Mouse (Mus musculus) embryo, embryonic 10.5 days (tissue): ENCODE results near the gene Txn2.

Source experiments
- DNase-seq: peaks from one replicate; pipeline ENCODE4 v3.0.0-alpha.2; 2015; ENCODE audit warnings: low spot score

The Txn2 gene

DNA sequence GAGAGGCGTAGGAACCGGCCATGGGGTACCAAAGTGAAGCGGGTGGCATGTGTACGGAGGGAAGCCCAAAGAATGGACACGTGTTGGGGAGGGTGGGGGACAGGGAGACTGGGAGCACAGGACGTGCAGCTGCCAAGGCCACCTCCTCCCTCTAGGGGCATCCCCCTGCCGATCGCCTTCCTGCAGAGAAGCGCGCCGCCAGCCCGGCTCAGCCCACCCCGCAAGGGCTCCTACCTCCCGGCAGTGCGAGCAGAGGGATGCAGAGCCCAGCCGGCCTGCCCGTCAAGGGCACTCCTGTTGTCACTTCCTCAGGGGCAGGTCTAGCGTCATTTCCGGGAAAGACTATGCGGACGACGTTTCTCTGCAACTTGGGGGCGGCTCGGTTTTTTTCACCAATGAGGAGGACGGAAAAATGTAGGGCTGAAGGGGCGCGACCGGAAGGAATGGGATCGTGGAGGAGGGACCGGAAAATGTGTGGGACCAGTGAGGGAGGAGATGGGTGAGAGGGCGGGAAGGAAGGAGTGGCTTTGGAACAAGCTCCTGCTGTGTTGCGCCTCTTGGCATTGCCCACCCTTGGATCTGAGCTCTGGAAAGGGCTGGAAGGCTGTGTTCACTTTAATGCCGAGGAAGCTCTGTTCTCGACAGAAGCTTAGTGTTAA lies at the start of gene Txn2:
Gene Txn2 (minus strand): TSS at position 334 of the 659 bp plus-strand sequence.
- peak; percentile 99 for DNase-seq

GRCm38 (mm10) chr15:77977663-77978062 lies 48.9 kb upstream of the Txn2 start:
- DNase-seq: no peak

GRCm38 (mm10) chr15:77974165-77974841 lies 45.5 kb upstream of the Txn2 start:
- DNase-seq: no peak

- peak; percentile 94 for DNase-seq
Observed at GRCm38 (mm10) chr15:77970470-77971292, 41.9 kb upstream of the Txn2 start, which contains the start of gene Eif3d. Gene Eif3d, minus strand, starts transcription at chr15:77970813.

- peak; percentile 33 for DNase-seq
Observed at GRCm38 (mm10) chr15:77969940-77970469, 41.2 kb upstream of the Txn2 start.

DNA sequence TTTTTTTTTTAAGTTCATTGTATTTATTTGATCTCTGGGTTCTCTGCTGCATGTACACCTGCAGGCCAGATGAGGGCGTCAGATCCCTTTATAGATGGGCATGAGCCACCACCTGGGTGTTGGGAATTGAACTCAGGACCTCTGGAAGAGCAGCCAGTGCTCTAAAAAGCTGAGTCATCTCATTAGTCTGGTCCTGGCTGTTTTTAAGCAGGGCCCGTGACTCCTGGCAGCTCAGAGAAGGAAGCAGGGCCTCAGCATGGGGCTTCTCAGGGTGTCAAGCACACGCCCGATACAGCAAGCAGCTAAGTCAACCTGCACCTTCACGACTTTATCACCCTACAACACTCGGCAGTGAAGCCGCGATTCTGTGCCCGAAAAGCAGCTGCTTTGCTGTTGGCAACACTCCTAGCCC lies 36.3 kb upstream of the Txn2 start:
- no peak for DNase-seq

DNA sequence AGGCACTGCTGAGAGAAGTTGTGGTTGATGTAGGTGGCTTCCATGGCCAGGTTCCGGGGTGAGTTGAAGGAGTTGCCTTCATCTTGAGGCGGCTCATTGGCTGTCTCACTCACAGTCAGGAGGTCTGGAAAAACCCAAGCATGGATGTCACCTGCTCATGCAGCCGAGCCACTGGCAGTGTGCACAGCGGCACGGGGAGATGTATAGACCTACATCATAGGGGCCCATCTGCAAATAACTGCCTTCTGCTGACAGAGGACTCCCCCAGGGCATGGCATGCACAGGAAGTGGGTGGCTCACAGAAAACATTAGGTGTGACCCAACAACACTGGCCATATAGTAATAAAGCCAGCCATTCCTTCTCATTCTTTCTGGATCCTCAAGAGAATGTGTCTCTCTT lies 33.6 kb upstream of the Txn2 start:
- DNase-seq: no peak

DNA sequence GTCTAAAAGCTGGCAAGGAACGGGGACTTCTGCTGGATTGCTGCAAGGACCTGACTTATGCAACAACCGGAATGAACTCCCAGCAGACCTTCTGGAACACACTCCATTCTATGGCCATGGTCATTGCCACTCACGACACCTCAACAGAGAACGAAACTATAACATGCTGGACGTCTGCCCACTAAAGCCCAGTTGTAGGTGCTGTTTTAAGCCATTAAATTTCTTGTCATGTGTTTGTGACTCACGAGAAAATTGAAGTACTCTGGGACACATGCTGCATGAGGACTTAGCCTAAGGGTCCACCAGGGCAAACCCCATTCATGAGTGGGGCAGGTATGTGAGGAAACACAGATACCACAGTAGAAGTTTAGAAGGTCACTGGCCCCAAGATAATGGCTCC lies 31.9 kb upstream of the Txn2 start:
- no peak for DNase-seq

- DNase-seq: no peak
Observed at GRCm38 (mm10) chr15:77958071-77958470, 29.3 kb upstream of the Txn2 start.

DNA sequence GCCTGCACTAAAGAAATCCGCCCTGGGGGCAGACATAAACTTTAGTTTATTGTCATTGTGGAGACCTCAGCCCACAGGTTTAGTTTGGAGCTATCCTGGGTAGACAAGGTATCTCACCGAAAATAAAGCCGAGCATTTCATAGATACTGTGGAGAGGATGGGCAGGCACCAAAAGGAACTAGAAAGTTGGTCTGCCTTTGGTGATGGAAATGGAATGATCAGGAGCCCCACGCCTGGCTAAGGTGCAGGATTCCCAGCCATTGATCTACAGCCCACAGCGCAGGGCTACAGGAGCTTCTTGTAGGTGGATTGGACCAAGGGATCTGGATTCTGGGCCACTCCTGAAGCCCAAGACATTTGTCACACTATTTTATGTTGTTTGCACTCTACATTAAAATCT lies 28.8 kb upstream of the Txn2 start:
- no peak for DNase-seq

- peak; percentile 87 for DNase-seq
Observed at GRCm38 (mm10) chr15:77956404-77956901, 27.6 kb upstream of the Txn2 start, which contains the start of gene Foxred2. Gene Foxred2, minus strand, starts transcription at chr15:77956722.

DNA sequence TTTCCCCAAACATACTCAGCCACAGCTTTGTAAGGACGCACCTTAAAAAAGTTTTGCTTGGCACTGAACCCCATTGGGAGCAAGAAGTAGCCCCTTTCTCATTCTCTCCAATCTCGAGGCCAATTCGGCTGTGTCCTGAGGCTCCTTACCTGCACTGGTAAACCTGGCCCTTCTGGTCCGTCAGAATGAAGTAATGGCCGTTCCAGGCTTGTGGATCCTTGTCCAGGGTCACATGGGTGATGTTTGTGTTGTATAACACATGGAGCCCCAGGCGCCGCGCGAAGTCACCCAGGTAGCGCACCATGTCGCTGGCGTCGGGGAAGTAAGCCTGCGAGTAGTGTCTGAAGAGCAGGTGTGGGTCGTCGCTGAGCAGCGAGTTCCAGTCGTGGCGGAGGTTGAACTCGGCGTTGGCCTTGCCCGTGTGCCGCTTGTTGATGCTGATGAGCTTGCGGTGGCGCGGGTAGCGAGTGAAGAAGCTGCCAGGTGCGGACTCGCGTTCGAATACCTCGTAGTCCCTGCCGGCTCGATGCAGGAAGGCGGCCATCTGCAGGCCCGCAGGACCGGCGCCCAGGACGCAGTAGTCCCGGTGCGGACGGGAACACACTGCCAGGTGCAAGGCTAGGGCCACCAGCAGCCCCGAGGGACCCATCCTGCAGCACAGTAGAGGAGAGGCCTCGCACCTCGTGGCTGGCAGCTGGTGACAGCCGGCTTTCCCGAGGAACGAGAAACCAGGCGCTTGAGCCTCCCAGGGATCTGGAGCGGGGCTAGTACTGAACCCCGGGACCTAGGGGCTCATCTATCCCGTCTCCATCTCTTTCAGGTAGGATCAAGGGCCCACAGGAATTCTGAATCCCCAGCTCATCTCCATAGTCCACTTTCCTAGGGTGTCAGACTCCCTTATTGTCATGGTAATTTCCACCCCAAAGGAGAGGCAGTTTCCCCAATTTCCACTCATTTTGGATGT lies 26.9 kb upstream of the Txn2 start:
- DNase-seq: peak; percentile 36

DNA sequence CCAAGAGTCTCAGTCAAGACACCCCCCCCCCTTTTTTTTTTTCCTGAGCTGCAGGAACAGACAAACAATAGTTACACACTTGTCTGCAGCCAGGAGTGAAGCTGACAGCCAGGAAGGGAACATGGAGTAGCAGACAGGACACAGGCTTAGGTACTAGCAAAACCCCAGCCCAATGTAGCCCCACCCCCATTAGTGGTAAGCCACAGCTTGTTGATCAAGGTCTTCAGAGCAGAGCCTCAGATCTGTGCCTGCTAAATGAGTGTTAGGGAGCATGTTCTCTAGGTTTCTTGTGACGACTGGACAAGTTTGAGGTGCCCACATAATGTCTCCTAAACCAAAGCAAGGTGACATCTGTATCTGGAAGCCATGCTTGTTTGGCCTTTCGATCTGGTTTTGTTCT lies 25.6 kb upstream of the Txn2 start:
- no peak for DNase-seq

DNA sequence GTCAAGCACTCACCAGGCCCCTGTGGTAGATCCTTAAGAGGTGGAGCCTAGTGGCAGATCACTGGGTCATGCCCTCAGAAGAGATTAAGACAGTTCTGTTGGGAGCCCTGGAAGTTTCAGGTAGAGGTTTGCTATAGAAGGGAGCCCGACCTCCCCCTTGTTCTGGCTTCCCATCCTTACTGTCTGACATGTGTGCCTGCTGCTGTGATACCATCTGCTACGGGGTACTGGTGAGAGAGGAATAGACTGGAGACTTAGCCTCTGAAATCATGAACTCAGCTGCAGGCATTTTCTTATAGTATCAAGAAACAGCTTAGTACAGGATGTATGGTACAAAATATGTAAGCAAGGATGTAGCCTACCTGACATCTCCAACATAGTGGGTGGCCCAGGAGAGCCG lies 24.1 kb upstream of the Txn2 start:
- DNase-seq: no peak

DNA sequence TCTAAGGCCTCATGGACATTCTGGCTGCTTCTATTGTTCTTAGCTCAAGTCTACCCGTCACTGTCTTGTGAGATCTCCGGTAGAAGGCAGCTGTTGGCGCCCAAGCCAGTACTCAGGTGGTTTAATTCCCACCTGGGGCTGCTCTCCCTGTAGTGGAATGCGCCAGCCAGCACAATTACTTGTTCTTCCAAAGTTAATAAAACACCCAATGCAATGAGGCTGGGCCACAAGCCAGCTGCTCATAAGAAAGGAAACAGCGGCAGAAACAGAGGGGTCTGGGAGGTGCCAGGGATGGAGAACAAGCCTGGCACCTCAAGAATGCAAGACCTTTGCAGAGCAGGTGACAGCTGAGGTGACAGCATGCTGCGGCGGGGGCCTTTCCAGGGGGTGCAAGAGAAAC lies 20.3 kb upstream of the Txn2 start:
- no peak for DNase-seq

- DNase-seq: no peak
Observed at GRCm38 (mm10) chr15:77945711-77946110, 16.9 kb upstream of the Txn2 start.

- DNase-seq: no peak
Observed at GRCm38 (mm10) chr15:77941563-77941962, 12.8 kb upstream of the Txn2 start.

- DNase-seq: no peak
Observed at GRCm38 (mm10) chr15:77938516-77938915, 9.7 kb upstream of the Txn2 start.

DNA sequence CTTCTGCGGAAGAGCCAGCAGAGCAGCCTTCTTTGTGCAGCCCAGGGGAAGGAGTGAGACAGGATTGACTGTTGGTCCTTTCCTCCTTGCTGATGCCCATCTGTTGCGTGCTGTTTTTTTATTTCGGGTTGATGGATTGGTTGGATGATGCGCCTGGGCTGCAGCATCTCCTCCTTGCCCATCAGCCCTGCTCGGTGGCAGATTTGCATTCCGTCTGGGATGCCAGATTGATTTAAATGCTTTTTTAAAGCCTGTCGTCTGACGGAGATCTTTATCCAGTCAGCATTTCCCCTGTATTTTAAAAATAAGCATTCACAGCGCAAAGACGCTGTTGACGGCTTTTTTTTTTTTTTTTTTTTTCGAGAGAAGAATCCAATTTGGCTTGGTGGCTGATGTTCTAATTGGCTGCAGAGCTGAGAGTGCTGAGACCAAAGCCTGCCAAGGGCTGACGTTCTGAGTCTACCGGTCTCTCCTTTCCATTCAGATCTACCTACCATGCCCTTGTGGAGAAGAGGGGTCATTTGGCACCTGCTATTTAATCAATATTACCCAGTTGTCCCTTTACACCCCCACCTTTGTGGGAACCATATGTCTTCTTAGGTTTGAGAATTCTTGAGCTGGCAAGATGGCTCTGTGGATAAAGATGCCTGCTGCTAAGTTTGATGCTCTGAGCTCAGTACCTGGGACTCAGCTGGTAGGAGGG lies 7.0 kb upstream of the Txn2 start:
- DNase-seq: no peak

DNA sequence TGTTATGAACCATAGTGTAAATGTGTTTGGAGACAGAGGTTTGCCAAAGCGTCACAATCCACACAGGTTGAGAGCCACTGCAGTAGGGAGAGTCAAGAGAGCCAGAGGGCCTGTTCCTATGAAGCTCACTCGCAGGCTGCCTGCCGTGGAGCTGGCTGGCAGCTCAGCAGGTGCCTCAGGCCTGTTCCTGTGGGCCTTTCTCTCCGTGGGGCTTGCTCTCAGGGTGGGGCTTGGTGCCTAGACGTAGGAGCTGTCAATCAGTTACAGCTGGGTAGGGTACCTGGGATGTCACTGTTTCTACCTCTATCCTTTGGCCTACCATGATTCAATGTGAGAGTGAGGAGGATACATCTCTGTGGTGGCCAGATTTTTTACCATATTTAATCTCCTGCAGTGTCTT lies 6.2 kb upstream of the Txn2 start:
- no peak for DNase-seq

DNA sequence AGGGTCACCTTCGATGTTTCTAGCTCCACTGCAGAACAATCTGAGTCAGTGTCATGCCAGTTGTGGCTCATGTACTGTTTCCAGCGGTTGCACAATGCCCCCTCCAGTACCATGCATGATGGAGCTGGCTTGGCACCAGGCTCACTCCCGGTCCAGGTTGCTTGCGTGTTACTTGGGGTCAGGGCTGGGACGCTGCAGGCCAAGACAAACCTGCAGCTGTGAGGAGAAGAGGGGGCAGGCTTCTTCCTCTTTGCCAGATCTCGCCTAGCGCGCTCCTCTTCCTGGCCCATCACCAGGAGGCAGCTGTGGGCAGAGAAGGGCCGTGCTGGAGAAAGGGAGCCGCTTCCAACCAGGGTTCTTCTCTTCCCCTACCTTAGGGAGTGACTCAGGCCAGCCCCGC lies 5.5 kb upstream of the Txn2 start:
- no peak for DNase-seq
